Mouse (Mus musculus): ENCODE data around the gene Tmed9.
A peak's percentile ranks its signal among the peaks of the same experiment; 100 is the strongest.
"Not testable (repeated sequence)": the region's sequence is repeated elsewhere in the genome, so short reads cannot be mapped to it uniquely, and the experiment has no call there.

Gene Tmed9

GRCm38 (mm10) chr13:55607624-55608006 lies 34.1 kb downstream of the Tmed9 start:
- no peak for DNase-seq (ENCODE audit: low spot score in 2 of 2)

GRCm38 (mm10) chr13:55611996-55612395 lies 38.5 kb downstream of the Tmed9 start:
- DNase-seq (ENCODE audit: low spot score in 2 of 2), result no peak

GRCm38 (mm10) chr13:55613471-55613870 lies 39.9 kb downstream of the Tmed9 start:
- DNase-seq (ENCODE audit: low spot score in 2 of 2), result no peak

- no peak for DNase-seq (ENCODE audit: low spot score in 2 of 2)
Observed at GRCm38 (mm10) chr13:55619328-55619727, 45.8 kb downstream of the Tmed9 start.

- no peak for DNase-seq (ENCODE audit: low spot score in 2 of 2)
Observed at GRCm38 (mm10) chr13:55620275-55620674, 46.7 kb downstream of the Tmed9 start.

- not testable (repeated sequence) for DNase-seq (ENCODE audit: low spot score in 2 of 2)
Observed at GRCm38 (mm10) chr13:55622156-55622648, 48.7 kb downstream of the Tmed9 start.

- DNase-seq (ENCODE audit: low spot score in 2 of 2), result peak; percentile 81 to 88
Observed at GRCm38 (mm10) chr13:55622649-55623541, 49.4 kb downstream of the Tmed9 start, which contains the start of gene Caml. Gene Caml, plus strand, starts transcription at chr13:55623005.

- DNase-seq (ENCODE audit: low spot score in 2 of 2), result peak; percentile 75 to 79
Observed at GRCm38 (mm10) chr13:55634639-55635127, 61.2 kb downstream of the Tmed9 start, which contains the start of gene Ddx46. Gene Ddx46, plus strand, starts transcription at chr13:55635027.

GRCm38 (mm10) chr13:55635146-55635571 lies 61.6 kb downstream of the Tmed9 start:
- DNase-seq (ENCODE audit: low spot score in 2 of 2), result no peak

GRCm38 (mm10) chr13:55636185-55636983 lies 62.9 kb downstream of the Tmed9 start:
- no peak for DNase-seq (ENCODE audit: low spot score in 2 of 2)

GRCm38 (mm10) chr13:55640480-55640879 lies 66.9 kb downstream of the Tmed9 start:
- peak; percentile 59 to 78 for DNase-seq (ENCODE audit: low spot score in 2 of 2)

GRCm38 (mm10) chr13:55644525-55644924 lies 71.0 kb downstream of the Tmed9 start:
- DNase-seq (ENCODE audit: low spot score in 2 of 2), result no peak

Data from urinary bladder, adult 18-20 months (tissue).